Mouse (Mus musculus) stomach, postnatal 0 days (tissue): ENCODE results near the gene Gtpbp8. TPM values are rescaled to one million over a fixed set of nuclear protein-coding genes. Genes with fewer than 3 reads are reported as not detected.
A peak's percentile ranks its signal among the peaks of the same experiment; 100 is the strongest.

Experiments
- ATAC-seq: fragments of 200-750 bp; cut with Nextera tagmentation; 2 replicates; pipeline ENCODE4 v1.8.0; 2017; ENCODE audit not compliant: low FRiP score, low TSS enrichment
- DNase-seq: peaks from one replicate; pipeline ENCODE4 v3.0.0-alpha.2; 2016; ENCODE audit warnings: low spot score
- H3K27ac ChIP-seq: fragments of 300-500 bp; sonication (generic); replicated peaks from 2 replicates; pipeline ENCODE4 v1.5.1; 2014; ENCODE audit warnings: mild to moderate bottlenecking, control low read depth
- H3K27me3 ChIP-seq: fragments of 300-500 bp; sonication (generic); 2 replicates; pipeline ENCODE4 v1.6.1; 2014; ENCODE audit warnings: low read length; ENCODE audit not compliant: control insufficient read depth, insufficient read depth
- H3K36me3 ChIP-seq: fragments of 300-500 bp; sonication (generic); 2 replicates; pipeline ENCODE4 v1.6.1; 2014; ENCODE audit warnings: low read length, mixed read lengths; ENCODE audit not compliant: control insufficient read depth, insufficient read depth
- H3K4me1 ChIP-seq: fragments of 300-500 bp; sonication (generic); replicated peaks from 2 replicates; pipeline ENCODE4 v1.6.1; 2014; ENCODE audit warnings: antibody characterized with exemption; ENCODE audit not compliant: control insufficient read depth, insufficient read depth
- H3K4me2 ChIP-seq: fragments of 300-500 bp; sonication (generic); replicated peaks from 2 replicates; pipeline ENCODE4 v1.6.1; 2014; ENCODE audit warnings: low read depth, mild to moderate bottlenecking, control low read depth, moderate library complexity
- H3K4me3 ChIP-seq: fragments of 300-500 bp; sonication (generic); 2 replicates; pipeline ENCODE4 v1.5.1; 2014; ENCODE audit warnings: low read depth, low read length, control low read depth
- H3K9ac ChIP-seq: fragments of 300-500 bp; sonication (generic); 2 replicates; pipeline ENCODE4 v1.6.1; 2014; ENCODE audit warnings: mild to moderate bottlenecking, low read length, control low read depth, mixed read lengths
- H3K9me3 ChIP-seq: fragments of 300-500 bp; sonication (generic); 2 replicates; pipeline ENCODE4 v1.6.1; 2016; ENCODE audit warnings: low read length; ENCODE audit not compliant: control insufficient read depth
- CTCF ChIP-seq: IDR thresholded peaks from 2 replicates; pipeline ENCODE4 v1.5.1; 2016; ENCODE audit warnings: antibody characterized with exemption, low read depth, mild to moderate bottlenecking, moderate library complexity
- EP300 ChIP-seq: optimal IDR thresholded peaks from 2 replicates; pipeline ENCODE3; 2016; ENCODE audit warnings: antibody characterized with exemption
- WGBS: fragments of 180-500 bp; shearing (Covaris S2); extraction: QIAGEN DNeasy Blood & Tissue Kit; methylation state at CpG from one replicate; pipeline ENCODE4 v1.1.7; 2014; 5-methylcytosine and 5-hydroxymethylcytosine counted together
- polyA plus RNA-seq: library from polyadenylated mRNA; unstranded; fragments of >200 nt; fragmentation: Nextera tagmentation; extraction: Ambion mirVana; gene quantifications from 2 replicates; pipeline ENCODE4 v1.2.1, GENCODE M21; 2015

Gtpbp8 gene
- 17.6 and 19.8 TPM in 2 replicates for polyA plus RNA-seq

DNA sequence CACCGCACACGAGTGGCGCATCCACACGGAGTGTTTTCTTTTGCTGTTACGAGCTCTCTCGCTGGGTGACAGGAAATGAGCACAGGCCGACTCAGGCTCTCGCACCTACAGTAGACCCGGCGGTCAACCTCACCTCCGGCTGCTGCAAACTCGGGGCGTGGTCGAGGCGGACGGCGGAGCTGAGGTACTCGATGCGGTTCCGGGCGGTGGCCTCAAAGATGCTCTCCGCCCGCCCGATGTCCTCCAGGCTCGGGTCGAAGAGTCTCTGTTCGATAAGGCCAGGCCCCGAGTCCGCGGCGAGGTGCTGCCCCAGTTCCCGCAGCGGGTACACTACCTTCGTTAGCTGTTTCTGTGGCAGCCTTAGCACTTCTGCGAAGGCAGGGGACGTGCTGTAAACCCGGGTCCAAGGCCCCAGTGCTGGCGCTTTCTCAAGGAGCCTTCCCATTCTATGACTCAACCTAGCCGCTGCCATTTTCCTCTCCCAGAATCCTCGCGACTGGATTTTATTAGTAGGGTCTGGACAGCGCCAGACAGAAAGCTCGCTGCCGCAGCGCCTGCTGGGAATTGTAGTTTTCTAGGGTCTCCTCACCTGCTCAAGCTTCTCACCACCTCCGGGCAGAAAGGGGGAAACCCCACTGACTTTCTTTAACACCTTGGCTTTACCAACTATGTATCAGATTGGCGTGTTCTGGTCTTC, at the start of gene Gtpbp8:
Gene Gtpbp8, minus strand, starts transcription at position 498 of the 697 bp plus-strand sequence.
- H3K36me3 ChIP-seq = no peaks in the 10 kb centered on the region
- WGBS = under 1% methylated on average over 47 of the region's 47 CpGs
- TF ChIP-seq EP300 (no peak), CTCF (no peak)
- peak within 1 kb of the TSS; percentile 68 for H3K4me2 ChIP-seq
- DNase-seq (peak; percentile 89), ATAC-seq (peak; percentile 98)
- peak within 1 kb of the TSS; percentile 98 for H3K27ac ChIP-seq
- H3K4me3 ChIP-seq = peak within 1 kb of the TSS; percentile 73
- H3K9ac ChIP-seq = peak within 1 kb of the TSS; percentile 82
- H3K27me3 ChIP-seq = no peaks in the 10 kb centered on the region
- no peaks in the 10 kb centered on the region for H3K9me3 ChIP-seq
- H3K4me1 ChIP-seq = peaks cover 3% of the 10 kb centered on the region; the same call in 1 of the 2 replicates

DNA sequence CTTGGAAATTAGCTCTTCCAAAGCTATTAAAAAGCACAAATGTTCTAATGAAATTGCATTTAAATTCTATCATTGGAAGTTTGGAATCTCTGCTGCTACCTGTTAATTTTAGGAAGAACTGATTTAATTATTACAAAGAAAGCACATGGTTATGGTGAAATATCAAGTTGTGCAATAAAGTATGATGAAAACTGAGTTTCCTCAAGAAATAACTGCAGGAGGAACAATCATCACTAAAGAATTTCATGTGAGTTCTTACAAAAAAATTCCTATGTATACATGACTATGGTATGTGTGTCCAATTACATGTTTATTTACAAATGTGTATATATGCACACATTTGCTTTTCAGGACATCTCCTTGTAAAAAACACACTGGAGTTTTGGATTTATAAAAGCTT, 48.3 kb upstream of the Gtpbp8 start:
- Histone ChIP-seq H3K4me1 (no peaks in the 10 kb centered on the region), H3K4me2 (no peak overlapping the region), H3K27ac (no peak overlapping the region), H3K27me3 (no peaks in the 10 kb centered on the region), H3K9ac (no peak overlapping the region), H3K36me3 (no peaks in the 10 kb centered on the region), H3K4me3 (no peak overlapping the region), H3K9me3 (no peaks in the 10 kb centered on the region)
- DNase-seq = no peak
- ATAC-seq = no peak
- TF ChIP-seq EP300 (no peak), CTCF (no peak)

- Histone ChIP-seq H3K4me1 (no peaks in the 10 kb centered on the region), H3K27me3 (no peaks in the 10 kb centered on the region), H3K4me3 (no peak overlapping the region), H3K9ac (no peak overlapping the region), H3K9me3 (no peaks in the 10 kb centered on the region), H3K36me3 (no peaks in the 10 kb centered on the region), H3K27ac (no peak overlapping the region), H3K4me2 (no peak overlapping the region)
- 75% methylated on average over 1 of the region's 1 CpGs for WGBS
- TF ChIP-seq EP300 = no peak
- no peak for TF ChIP-seq CTCF
- DNase-seq (no peak), ATAC-seq (no peak)
Measured at GRCm38 (mm10) chr16:44786934-44787333, 40.8 kb upstream of the Gtpbp8 start.

DNA sequence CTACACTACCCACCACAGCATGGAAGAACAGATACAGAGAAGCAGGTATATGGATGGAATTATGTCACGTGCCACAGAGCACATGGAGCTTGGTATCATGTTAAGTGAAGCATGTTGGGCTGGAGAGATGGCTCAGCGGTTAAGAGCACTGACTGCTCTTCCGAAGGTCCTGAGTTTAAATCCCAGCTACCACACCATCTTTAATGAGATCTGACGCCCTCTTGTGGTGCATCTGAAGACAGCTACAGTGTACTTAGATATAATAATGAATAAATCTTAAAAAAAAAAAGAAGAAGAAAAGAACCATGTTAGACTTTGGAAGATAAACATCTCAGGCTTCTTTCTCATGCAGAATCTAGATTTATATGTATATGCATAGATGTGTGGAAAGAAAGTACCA, 34.6 kb upstream of the Gtpbp8 start:
- no peak overlapping the region for H3K4me2 ChIP-seq
- TF ChIP-seq CTCF (no peak), EP300 (no peak)
- no peaks in the 10 kb centered on the region for H3K9me3 ChIP-seq
- WGBS = 72% methylated on average over 4 of the region's 4 CpGs
- ATAC-seq = no peak
- H3K36me3 ChIP-seq = no peaks in the 10 kb centered on the region
- H3K4me1 ChIP-seq = no peaks in the 10 kb centered on the region
- no peak overlapping the region for H3K9ac ChIP-seq
- H3K27ac ChIP-seq = no peak overlapping the region
- H3K4me3 ChIP-seq = no peak overlapping the region
- DNase-seq = no peak
- no peaks in the 10 kb centered on the region for H3K27me3 ChIP-seq

- Histone ChIP-seq H3K9ac (no peak overlapping the region), H3K4me1 (no peaks in the 10 kb centered on the region), H3K9me3 (no peaks in the 10 kb centered on the region), H3K36me3 (no peaks in the 10 kb centered on the region), H3K4me2 (no peak overlapping the region), H3K27me3 (no peaks in the 10 kb centered on the region), H3K4me3 (no peak overlapping the region), H3K27ac (no peak overlapping the region)
- 84% methylated on average over 5 of the region's 5 CpGs for WGBS
- TF ChIP-seq EP300 = no peak
- TF ChIP-seq CTCF = no peak
- DNase-seq (no peak), ATAC-seq (no peak)
Measured at GRCm38 (mm10) chr16:44779494-44779893, 33.3 kb upstream of the Gtpbp8 start.

- Histone ChIP-seq H3K36me3 (no peaks in the 10 kb centered on the region), H3K9me3 (no peaks in the 10 kb centered on the region), H3K4me3 (peak overlapping the region; percentile 15; the same call in 1 of the 2 replicates), H3K9ac (no peak overlapping the region), H3K27ac (no peak overlapping the region), H3K4me2 (peak overlapping the region; percentile 17; the same call in 1 of the 2 replicates), H3K4me1 (no peaks in the 10 kb centered on the region), H3K27me3 (no peaks in the 10 kb centered on the region)
- DNase-seq = no peak
- ATAC-seq = no peak
- 38% methylated on average over 17 of the region's 17 CpGs for WGBS
- no peak for TF ChIP-seq EP300
- no peak for TF ChIP-seq CTCF
Measured at GRCm38 (mm10) chr16:44778538-44779147, 32.5 kb upstream of the Gtpbp8 start.
